Mouse (Mus musculus): Measurements from ENCODE around the gene Zfp598. TPM values are rescaled to one million over a fixed set of nuclear protein-coding genes. Genes with fewer than 3 reads are reported as not detected.

Zfp598 gene
- total and polyA plus RNA-seq, 3 experiments, result 22.1 to 54.0 (median 31.8) TPM

DNA sequence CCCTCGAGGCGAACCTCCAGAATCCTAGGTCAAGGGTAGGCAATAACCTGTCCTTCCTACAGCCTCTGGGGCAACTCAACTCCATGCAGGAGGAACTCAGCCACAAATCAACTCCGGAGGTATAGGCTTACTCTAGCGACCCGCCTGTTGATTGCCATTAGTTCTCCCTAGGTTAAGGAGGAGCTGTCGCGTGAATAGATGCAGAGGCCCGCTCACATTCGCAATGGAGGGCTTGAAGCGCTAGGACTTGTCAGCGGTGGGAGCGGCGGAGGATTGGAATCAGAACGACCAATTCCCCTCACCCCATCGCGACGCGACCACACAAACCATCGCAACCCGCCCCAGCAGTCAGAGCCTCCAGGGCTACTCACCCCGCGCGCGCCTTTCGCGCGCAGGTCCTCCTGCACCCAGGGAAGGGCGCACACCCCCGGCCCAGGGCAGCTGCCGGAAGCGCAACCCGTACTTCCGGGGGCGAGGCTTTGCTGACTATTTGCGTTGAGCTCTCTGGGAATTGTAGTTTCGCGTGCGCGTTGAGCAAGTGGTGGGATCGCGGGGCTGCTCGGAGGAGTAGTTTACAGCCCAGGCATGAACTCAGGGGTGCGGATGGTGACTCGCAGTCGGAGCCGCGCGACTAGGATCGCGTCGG, 37.2 kb upstream of the Zfp598 start, which contains the start of the genes Tsc2 and Nthl1:
Tsc2 (minus strand) TSS at position 464 of the 646 bp plus-strand sequence.
Nthl1 (plus strand) TSS at position 514 of the 646 bp plus-strand sequence.
- peak; percentile 81 for DNase-seq (ENCODE audit: extremely low read depth)
- no peaks in the 10 kb centered on the region for H3K79me2 ChIP-seq (replicated peaks; ENCODE audit: control insufficient read depth, extremely low read depth, insufficient read depth, poor library complexity, severe bottlenecking)
- peak; percentile 75 for TF ChIP-seq TCF12 (IDR thresholded peaks at IDR 0.05; ENCODE audit: low read depth, low read length)
- peak; percentile 88 for TF ChIP-seq POLR2A (IDR thresholded peaks at IDR 0.05; ENCODE audit: low read depth, low read length)
- no peak for TF ChIP-seq EP300 (IDR thresholded peaks at IDR 0.05; ENCODE audit: low read length)
- TF ChIP-seq IRF4 (IDR thresholded peaks at IDR 0.05; ENCODE audit: low read depth, low read length), result 0 out of 2 replicates have a peak, but pooled peaks have one; percentile 33
- TF ChIP-seq MXI1 (IDR thresholded peaks at IDR 0.05; ENCODE audit: low read depth, low read length), result peak; percentile 87
- TF ChIP-seq ZMIZ1 (IDR thresholded peaks at IDR 0.05; ENCODE audit: low read depth, low read length), result no peak; the same call in 1 of the 2 replicates
- TF ChIP-seq NRF1 (IDR thresholded peaks at IDR 0.05; ENCODE audit: low read depth, low read length), result peak; percentile 73
- TF ChIP-seq NELFE (IDR thresholded peaks at IDR 0.05; ENCODE audit: low read depth, low read length), result peak; percentile 85
- TF ChIP-seq USF2 (conservative IDR thresholded peaks at IDR 0.05; ENCODE audit: low read depth, low read length), result no peak
- TF ChIP-seq HCFC1 (IDR thresholded peaks at IDR 0.05; ENCODE audit: low read depth, low read length), result peak; percentile 98
- no peak for TF ChIP-seq TBP (conservative IDR thresholded peaks at IDR 0.05; ENCODE audit: low read depth, low read length)
- peak; percentile 90; the same call in 1 of the 2 replicates for TF ChIP-seq KAT2A (IDR thresholded peaks at IDR 0.05; ENCODE audit: insufficient replicate concordance, low read length)
- TF ChIP-seq CHD2 (IDR thresholded peaks at IDR 0.05; ENCODE audit: low read length), result peak; percentile 8; the same call in 1 of the 2 replicates
- peak; percentile 99 for TF ChIP-seq SIN3A (IDR thresholded peaks at IDR 0.05; ENCODE audit: low read length)
- peak; percentile 48; the same call in 1 of the 2 replicates for TF ChIP-seq GABPA (IDR thresholded peaks at IDR 0.05; ENCODE audit: insufficient replicate concordance, low read depth, low read length)
- peak; percentile 30; the same call in 1 of the 2 replicates for TF ChIP-seq POLR2AphosphoS2 (IDR thresholded peaks at IDR 0.05; ENCODE audit: low read depth, low read length)
- TF ChIP-seq MYC (IDR thresholded peaks at IDR 0.05; ENCODE audit: low read depth, low read length), result 0 out of 2 replicates have a peak, but pooled peaks have one; percentile 32
- no peak for TF ChIP-seq ZC3H11A (IDR thresholded peaks at IDR 0.05; ENCODE audit: low read depth, low read length)
- peak; percentile 95 for TF ChIP-seq MAZ (IDR thresholded peaks at IDR 0.05; ENCODE audit: low read depth, low read length)
- TF ChIP-seq MAFK (IDR thresholded peaks at IDR 0.05; ENCODE audit: insufficient replicate concordance, low read length), result 0 out of 2 replicates have a peak, but pooled peaks have one; percentile 11
- peak; percentile 85 for TF ChIP-seq ELF1 (IDR thresholded peaks at IDR 0.05; ENCODE audit: low read depth, low read length)
- TF ChIP-seq SMC3 (IDR thresholded peaks at IDR 0.05; ENCODE audit: low read depth, low read length), result no peak
- peaks cover 6 to 53% of the 10 kb centered on the region in 2 experiments; a peak in 3 of 4 replicates for H3K4me1 ChIP-seq (ENCODE audit: control insufficient read depth in 1 of 2, insufficient read depth in 2 of 2)
- in situ Hi-C loops (cut with MboI; ENCODE audit: low pct_ligation_motif_present, low pct_unique_long_range_greater_than_20kb, low sequenced_read_pairs) (no loop called here), dilution Hi-C loops (cut with MboI; ENCODE audit: extremely low pct_ligation_motif_present, extremely low pct_unique_long_range_greater_than_20kb, low sequenced_read_pairs) (no loop called here)
- peak within 1 kb of the TSS; percentile 83 for H3K4me2 ChIP-seq (ENCODE audit: insufficient read depth, low read depth, poor library complexity, severe bottlenecking)
- H3K4me3 ChIP-seq (replicated peaks in 1 of 3; ENCODE audit: low read depth in 2 of 3, low read length in 2 of 3, poor library complexity in 1 of 3), result peak within 1 kb of the TSS; percentile 61 to 83 (median 80)
- peak within 1 kb of the TSS; percentile 79 for H3K9ac ChIP-seq (ENCODE audit: insufficient read depth, low read depth)
- H3K9me3 ChIP-seq (replicated peaks; ENCODE audit: low read length), result no peaks in the 10 kb centered on the region
- H3K36me3 ChIP-seq (replicated peaks in 1 of 2; ENCODE audit: control insufficient read depth in 1 of 2, insufficient read depth in 1 of 2, low read length in 1 of 2), result peaks cover 20 to 66% of the 10 kb centered on the region in 2 experiments
- no peak within 1 kb of the TSS for H3K27ac ChIP-seq (ENCODE audit: insufficient read depth, low read depth)
- no peaks in the 10 kb centered on the region for H3K27me3 ChIP-seq (replicated peaks)

Data from CH12.LX (cell line).